9 mouse cellular contexts compared by ENCODE assay signal in genomic region chr11:28734941-28735597, GRCm38 (mm10).
DNase-seq lines count a peak whose midpoint lies in the region; ATAC-seq and TF ChIP-seq lines count a peak whose summit lies in the region.
"Had no signal": no experiment of that assay in that cellular context is flagged by ENCODE, and none has a peak within 500 bp of the region (broad histone marks: within the 10 kb centered on the region; RNA-seq: fewer than 3 reads in every experiment).

No protein-coding gene starts in this region.

- WGBS in embryonic facial prominence, embryonic 14.5 days, result 13% methylated on average over 8 of the region's 8 CpGs
- 21% methylated on average over 8 of the region's 8 CpGs for WGBS in heart, postnatal 0 days
- WGBS in kidney, postnatal 0 days, result 2% methylated on average over 8 of the region's 8 CpGs

- H3K4me1 ChIP-seq in embryonic facial prominence, embryonic 14.5 days (ENCODE audit: control insufficient read depth, insufficient read depth, low read length), result no peaks in the 10 kb centered on the region
- H3K4me1 ChIP-seq in heart, postnatal 0 days (ENCODE audit: control insufficient read depth, insufficient read depth), result no peaks in the 10 kb centered on the region
- H3K4me1 ChIP-seq in kidney, postnatal 0 days (replicated peaks; ENCODE audit: insufficient read depth, low read length), result no peaks in the 10 kb centered on the region
- H3K4me1 ChIP-seq: liver, embryonic 15.5 days had no signal

- no peak overlapping the region for H3K9ac ChIP-seq in embryonic facial prominence, embryonic 14.5 days (ENCODE audit: low read depth, low read length)
- H3K9ac ChIP-seq in heart, postnatal 0 days (replicated peaks; ENCODE audit: low read depth, low read length), result no peak overlapping the region
- no peak overlapping the region for H3K9ac ChIP-seq in kidney, postnatal 0 days (ENCODE audit: low read depth, low read length)
- H3K9ac ChIP-seq: liver, embryonic 15.5 days had no signal

- H3K4me2 ChIP-seq in embryonic facial prominence, embryonic 14.5 days (ENCODE audit: low read depth, low read length), result peak overlapping the region; percentile 21; the same call in 1 of the 2 replicates
- no peak overlapping the region for H3K4me2 ChIP-seq in heart, postnatal 0 days (ENCODE audit: low read depth, low read length)
- H3K4me2 ChIP-seq in kidney, postnatal 0 days (ENCODE audit: low read length), result peak overlapping the region; percentile 37; the same call in 1 of the 2 replicates
- H3K4me2 ChIP-seq: liver, embryonic 15.5 days had no signal

- no peaks in the 10 kb centered on the region for H3K36me3 ChIP-seq in embryonic facial prominence, embryonic 14.5 days (ENCODE audit: control insufficient read depth, insufficient read depth, low read length)
- no peaks in the 10 kb centered on the region for H3K36me3 ChIP-seq in heart, postnatal 0 days (replicated peaks; ENCODE audit: control insufficient read depth, insufficient read depth, low read length)
- no peaks in the 10 kb centered on the region for H3K36me3 ChIP-seq in kidney, postnatal 0 days (ENCODE audit: insufficient read depth, low read length)
- H3K36me3 ChIP-seq: liver, embryonic 15.5 days had no signal

- peak; percentile 69 for DNase-seq in brain, adult 2 months (ENCODE audit: low read depth, low spot score)
- DNase-seq in embryonic facial prominence, embryonic 14.5 days (ENCODE audit: low spot score), result peak; percentile 85
- peak; percentile 26 for DNase-seq in heart, postnatal 0 days (ENCODE audit: low spot score)
- peak; percentile 84 for DNase-seq in kidney, postnatal 0 days (ENCODE audit: low spot score)
- peak; percentile 85 for DNase-seq in mesoderm, embryonic 11.5 days (ENCODE audit: low read depth, low spot score)
- peak; percentile 28 for DNase-seq in telencephalon, adult 2 months (ENCODE audit: low read depth, low spot score)
- DNase-seq in cerebellum, adult 8-10 months, result no peak
- DNase-seq in cerebellum, adult 9-11 months, result no peak

- H3K27me3 ChIP-seq in embryonic facial prominence, embryonic 14.5 days (replicated peaks; ENCODE audit: control insufficient read depth, insufficient read depth, low read length), result no peaks in the 10 kb centered on the region
- no peaks in the 10 kb centered on the region for H3K27me3 ChIP-seq in heart, postnatal 0 days (ENCODE audit: control insufficient read depth, insufficient read depth, low read length)
- no peaks in the 10 kb centered on the region for H3K27me3 ChIP-seq in kidney, postnatal 0 days (ENCODE audit: insufficient read depth, low read length)
- H3K27me3 ChIP-seq: liver, embryonic 15.5 days had no signal

- TF ChIP-seq CTCF in heart, postnatal 0 days (IDR thresholded peaks at IDR 0.05; ENCODE audit: low read depth), result no peak
- TF ChIP-seq CTCF in kidney, postnatal 0 days (IDR thresholded peaks at IDR 0.05; ENCODE audit: low read depth), result peak; percentile 11; the same call in 1 of the 2 replicates

- ATAC-seq in embryonic facial prominence, embryonic 14.5 days (ENCODE audit: low read depth), result peak; percentile 90
- peak; percentile 49 for ATAC-seq in heart, postnatal 0 days (ENCODE audit: insufficient read depth, low read depth)
- ATAC-seq in kidney, postnatal 0 days (replicated peaks; ENCODE audit: low FRiP score, low read depth), result peak; percentile 95

- H3K4me3 ChIP-seq in embryonic facial prominence, embryonic 14.5 days (ENCODE audit: low read depth, low read length), result no peak overlapping the region
- H3K4me3 ChIP-seq in heart, postnatal 0 days (ENCODE audit: low read depth, low read length), result no peak overlapping the region
- H3K4me3 ChIP-seq in kidney, postnatal 0 days (replicated peaks; ENCODE audit: low read depth, low read length), result no peak overlapping the region
- H3K4me3 ChIP-seq: liver, embryonic 15.5 days had no signal

- no peaks in the 10 kb centered on the region for H3K9me3 ChIP-seq in embryonic facial prominence, embryonic 14.5 days (ENCODE audit: control insufficient read depth, low read length)
- no peaks in the 10 kb centered on the region for H3K9me3 ChIP-seq in heart, postnatal 0 days (replicated peaks; ENCODE audit: control insufficient read depth, low read length)
- H3K9me3 ChIP-seq in kidney, postnatal 0 days (replicated peaks; ENCODE audit: low read length), result no peaks in the 10 kb centered on the region
- H3K9me3 ChIP-seq: liver, embryonic 15.5 days had no signal

- no peak for TF ChIP-seq EP300 in heart, postnatal 0 days (IDR thresholded peaks at IDR 0.05; ENCODE audit: low read depth)

- H3K27ac ChIP-seq in embryonic facial prominence, embryonic 14.5 days (replicated peaks; ENCODE audit: low read depth, low read length), result no peak overlapping the region
- no peak overlapping the region for H3K27ac ChIP-seq in heart, postnatal 0 days (ENCODE audit: low read depth)
- no peak overlapping the region for H3K27ac ChIP-seq in kidney, postnatal 0 days
- H3K27ac ChIP-seq: liver, embryonic 15.5 days had no signal

Comparison
In these comparisons a context has a peak if more than half of its experiments do, and no peak if none do; other contexts are left out.
1. DNase-seq: peak in brain, adult 2 months (single experiment), embryonic facial prominence, embryonic 14.5 days (single experiment), heart, postnatal 0 days (single experiment), kidney, postnatal 0 days (single experiment), mesoderm, embryonic 11.5 days (single experiment) and telencephalon, adult 2 months (single experiment); none in cerebellum, adult 8-10 months (single experiment) and cerebellum, adult 9-11 months (single experiment).
2. Peak in every context shown above with its lines, with median percentiles within 50 percentile points of each other: ATAC-seq.